Mouse (Mus musculus) E14TG2a.4 (cell line): ENCODE results near the gene Lin37.

ENCODE experiments used
- CTCF ChIP-seq: conservative IDR thresholded peaks from 2 replicates; pipeline ENCODE4 v1.5.1; 2014; ENCODE audit warnings: low read length
- NANOG ChIP-seq: IDR thresholded peaks from 2 replicates; pipeline ENCODE4 v1.6.1; 2014; ENCODE audit warnings: borderline replicate concordance, low read length, mixed read lengths
- POU5F1 ChIP-seq: IDR thresholded peaks from 2 replicates; pipeline ENCODE4 v1.6.1; 2014; ENCODE audit warnings: low read length, borderline replicate concordance

DNA sequence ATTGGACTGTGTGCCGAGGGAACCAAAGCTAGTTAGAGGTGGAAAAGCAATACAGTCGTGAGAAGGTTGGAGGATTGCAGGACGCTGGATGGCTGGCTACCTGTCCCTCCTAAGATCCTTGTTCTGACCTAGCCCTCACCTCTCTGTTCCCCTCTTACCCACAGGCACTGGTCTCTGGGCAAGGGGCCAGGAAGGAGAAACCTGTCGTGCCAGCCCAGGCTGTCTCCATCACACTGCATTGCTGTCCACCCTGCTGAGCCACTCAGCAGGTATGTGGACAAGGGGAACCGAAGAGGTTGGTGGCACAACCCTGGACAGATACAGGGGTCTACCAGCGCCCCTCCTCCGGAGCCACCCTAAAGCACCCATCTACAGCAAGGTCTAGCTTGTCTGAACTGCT is 41.0 kb upstream of the Lin37 start:
- TF ChIP-seq CTCF (no peak), POU5F1 (no peak), NANOG (no peak)
